Mouse (Mus musculus): ENCODE results near the gene Atp7a. TPM values are rescaled to one million over a fixed set of nuclear protein-coding genes. Genes with fewer than 3 reads are reported as not detected.

The Atp7a gene
- polyA plus RNA-seq, 1 experiment from 2014 or later, result 30.0 TPM

GRCm38 (mm10) chrX:106155892-106156291, 128.8 kb downstream of the Atp7a start:
- H3K4me1 ChIP-seq (ENCODE audit: control insufficient read depth, insufficient read depth, low read length), result no peaks in the 10 kb centered on the region
- H3K4me3 ChIP-seq (ENCODE audit: low read depth, low read length), result no peak overlapping the region
- H3K9me3 ChIP-seq (replicated peaks; ENCODE audit: control insufficient read depth, low read length), result no peaks in the 10 kb centered on the region
- H3K4me2 ChIP-seq (ENCODE audit: low read depth, low read length), result no peak overlapping the region
- no peak for ATAC-seq (replicated peaks; ENCODE audit: insufficient number of reproducible peaks, low FRiP score, low TSS enrichment, low read depth)
- H3K27me3 ChIP-seq (ENCODE audit: control insufficient read depth, insufficient read depth, low read length), result no peaks in the 10 kb centered on the region
- 81% methylated on average over 4 of the region's 4 CpGs for WGBS
- no peak overlapping the region for H3K27ac ChIP-seq (replicated peaks; ENCODE audit: low read depth, low read length)
- H3K9ac ChIP-seq (replicated peaks; ENCODE audit: low read length), result no peak overlapping the region
- no peaks in the 10 kb centered on the region for H3K36me3 ChIP-seq (replicated peaks; ENCODE audit: control insufficient read depth, insufficient read depth, low read depth, low read length)
- no peak for DNase-seq (ENCODE audit: low spot score)

- Histone ChIP-seq H3K9me3 (replicated peaks; ENCODE audit: control insufficient read depth, low read length) (no peaks in the 10 kb centered on the region), H3K4me2 (ENCODE audit: low read depth, low read length) (no peak overlapping the region), H3K36me3 (replicated peaks; ENCODE audit: control insufficient read depth, insufficient read depth, low read depth, low read length) (no peaks in the 10 kb centered on the region), H3K27me3 (ENCODE audit: control insufficient read depth, insufficient read depth, low read length) (no peaks in the 10 kb centered on the region), H3K4me1 (ENCODE audit: control insufficient read depth, insufficient read depth, low read length) (no peaks in the 10 kb centered on the region), H3K9ac (replicated peaks; ENCODE audit: low read length) (no peak overlapping the region), H3K4me3 (ENCODE audit: low read depth, low read length) (no peak overlapping the region), H3K27ac (replicated peaks; ENCODE audit: low read depth, low read length) (no peak overlapping the region)
- no peak for DNase-seq (ENCODE audit: low spot score)
- no peak for ATAC-seq (replicated peaks; ENCODE audit: insufficient number of reproducible peaks, low FRiP score, low TSS enrichment, low read depth)
- WGBS, result 55% methylated on average over 5 of the region's 5 CpGs
These were observed 136.9 kb downstream of the Atp7a start for GRCm38 (mm10) chrX:106163995-106164394.

GRCm38 (mm10) chrX:106164555-106164954, 137.5 kb downstream of the Atp7a start:
- Histone ChIP-seq H3K9ac (replicated peaks; ENCODE audit: low read length) (no peak overlapping the region), H3K4me1 (ENCODE audit: control insufficient read depth, insufficient read depth, low read length) (no peaks in the 10 kb centered on the region), H3K36me3 (replicated peaks; ENCODE audit: control insufficient read depth, insufficient read depth, low read depth, low read length) (no peaks in the 10 kb centered on the region), H3K4me3 (ENCODE audit: low read depth, low read length) (no peak overlapping the region), H3K27me3 (ENCODE audit: control insufficient read depth, insufficient read depth, low read length) (no peaks in the 10 kb centered on the region), H3K27ac (replicated peaks; ENCODE audit: low read depth, low read length) (no peak overlapping the region), H3K9me3 (replicated peaks; ENCODE audit: control insufficient read depth, low read length) (no peaks in the 10 kb centered on the region), H3K4me2 (ENCODE audit: low read depth, low read length) (no peak overlapping the region)
- no peak for DNase-seq (ENCODE audit: low spot score)
- ATAC-seq (replicated peaks; ENCODE audit: insufficient number of reproducible peaks, low FRiP score, low TSS enrichment, low read depth), result no peak
- 77% methylated on average over 5 of the region's 5 CpGs for WGBS

GRCm38 (mm10) chrX:106165089-106165488, 138.0 kb downstream of the Atp7a start:
- no peaks in the 10 kb centered on the region for H3K27me3 ChIP-seq (ENCODE audit: control insufficient read depth, insufficient read depth, low read length)
- no peak overlapping the region for H3K4me2 ChIP-seq (ENCODE audit: low read depth, low read length)
- DNase-seq (ENCODE audit: low spot score) (no peak), ATAC-seq (replicated peaks; ENCODE audit: insufficient number of reproducible peaks, low FRiP score, low TSS enrichment, low read depth) (no peak)
- no peak overlapping the region for H3K4me3 ChIP-seq (ENCODE audit: low read depth, low read length)
- H3K4me1 ChIP-seq (ENCODE audit: control insufficient read depth, insufficient read depth, low read length), result no peaks in the 10 kb centered on the region
- no peak overlapping the region for H3K27ac ChIP-seq (replicated peaks; ENCODE audit: low read depth, low read length)
- no peak overlapping the region for H3K9ac ChIP-seq (replicated peaks; ENCODE audit: low read length)
- H3K9me3 ChIP-seq (replicated peaks; ENCODE audit: control insufficient read depth, low read length), result no peaks in the 10 kb centered on the region
- no peaks in the 10 kb centered on the region for H3K36me3 ChIP-seq (replicated peaks; ENCODE audit: control insufficient read depth, insufficient read depth, low read depth, low read length)
- WGBS, result 74% methylated on average over 1 of the region's 1 CpGs

GRCm38 (mm10) chrX:106171106-106171852, 144.2 kb downstream of the Atp7a start:
- Histone ChIP-seq H3K4me1 (ENCODE audit: control insufficient read depth, insufficient read depth, low read length) (no peaks in the 10 kb centered on the region), H3K27me3 (ENCODE audit: control insufficient read depth, insufficient read depth, low read length) (no peaks in the 10 kb centered on the region), H3K36me3 (replicated peaks; ENCODE audit: control insufficient read depth, insufficient read depth, low read depth, low read length) (no peaks in the 10 kb centered on the region), H3K4me3 (ENCODE audit: low read depth, low read length) (peak overlapping the region; percentile 18; the same call in 1 of the 2 replicates), H3K4me2 (ENCODE audit: low read depth, low read length) (peak overlapping the region; percentile 23), H3K9me3 (replicated peaks; ENCODE audit: control insufficient read depth, low read length) (no peaks in the 10 kb centered on the region), H3K27ac (replicated peaks; ENCODE audit: low read depth, low read length) (no peak overlapping the region), H3K9ac (replicated peaks; ENCODE audit: low read length) (peak overlapping the region; percentile 28)
- DNase-seq (ENCODE audit: low spot score), result peak; percentile 82
- WGBS, result 27% methylated on average over 18 of the region's 18 CpGs
- peak; percentile 82 for ATAC-seq (replicated peaks; ENCODE audit: insufficient number of reproducible peaks, low FRiP score, low TSS enrichment, low read depth)

- no peaks in the 10 kb centered on the region for H3K36me3 ChIP-seq (replicated peaks; ENCODE audit: control insufficient read depth, insufficient read depth, low read depth, low read length)
- H3K4me1 ChIP-seq (ENCODE audit: control insufficient read depth, insufficient read depth, low read length), result no peaks in the 10 kb centered on the region
- no peaks in the 10 kb centered on the region for H3K27me3 ChIP-seq (ENCODE audit: control insufficient read depth, insufficient read depth, low read length)
- no peak overlapping the region for H3K27ac ChIP-seq (replicated peaks; ENCODE audit: low read depth, low read length)
- H3K4me2 ChIP-seq (ENCODE audit: low read depth, low read length), result no peak overlapping the region; the same call in 1 of the 2 replicates
- ATAC-seq (replicated peaks; ENCODE audit: insufficient number of reproducible peaks, low FRiP score, low TSS enrichment, low read depth) (no peak), DNase-seq (ENCODE audit: low spot score) (no peak)
- H3K4me3 ChIP-seq (ENCODE audit: low read depth, low read length), result no peak overlapping the region
- H3K9ac ChIP-seq (replicated peaks; ENCODE audit: low read length), result no peak overlapping the region; the same call in 1 of the 2 replicates
- no peaks in the 10 kb centered on the region for H3K9me3 ChIP-seq (replicated peaks; ENCODE audit: control insufficient read depth, low read length)
- WGBS, result 62% methylated on average over 5 of the region's 6 CpGs
These were observed 144.7 kb downstream of the Atp7a start for GRCm38 (mm10) chrX:106171853-106172154.

Other genes starting within 250 kb of the Atp7a start
- gene Atrx, start 97.9 kb upstream of the Atp7a start, polyA plus RNA-seq (2014; fragmentation: Nextera tagmentation; extraction: Ambion mirVana), result 212 and 233 TPM in 2 replicates
- 60.2 and 68.9 TPM in 2 replicates for gene Magt1, start 15.4 kb upstream of the Atp7a start, polyA plus RNA-seq (2014; fragmentation: Nextera tagmentation; extraction: Ambion mirVana)
- gene Cox7b, start 11.6 kb upstream of the Atp7a start, polyA plus RNA-seq (2014; fragmentation: Nextera tagmentation; extraction: Ambion mirVana), result 312 and 369 TPM in 2 replicates
- gene Tlr13, start 115.9 kb downstream of the Atp7a start, polyA plus RNA-seq (2014; fragmentation: Nextera tagmentation; extraction: Ambion mirVana), result 0.36 and 0.38 TPM in 2 replicates
- gene Pgk1, start 159.8 kb downstream of the Atp7a start, polyA plus RNA-seq (2014; fragmentation: Nextera tagmentation; extraction: Ambion mirVana), result 438 and 455 TPM in 2 replicates
- 11.6 and 13.3 TPM in 2 replicates for gene Taf9b, start 193.9 kb downstream of the Atp7a start, polyA plus RNA-seq (2014; fragmentation: Nextera tagmentation; extraction: Ambion mirVana)
- gene Fnd3c2, start 228.1 kb downstream of the Atp7a start, polyA plus RNA-seq (2014; fragmentation: Nextera tagmentation; extraction: Ambion mirVana), result not detected in 2 replicates

Data from embryonic facial prominence, embryonic 11.5 days (tissue).